Mouse (Mus musculus) CD4-positive, CD25-positive, alpha-beta regulatory T cell, adult 4 months (primary cell): Measurements from ENCODE around the gene Abcc10. TPM values are rescaled to one million over a fixed set of nuclear protein-coding genes. Genes with fewer than 3 reads are reported as not detected.

Experiments
- ATAC-seq: one replicate; pipeline ENCODE4 v1.8.0; 2017
- polyA plus RNA-seq, 2 experiments: library from polyadenylated mRNA; unstranded; fragments of 100-300 nt; shearing (Covaris generic); gene quantifications; one replicate each; pipeline ENCODE4 v1.2.1; 2017

Gene Abcc10
- polyA plus RNA-seq: 1 to 10 TPM; 3.0 to 4.3 TPM

DNA sequence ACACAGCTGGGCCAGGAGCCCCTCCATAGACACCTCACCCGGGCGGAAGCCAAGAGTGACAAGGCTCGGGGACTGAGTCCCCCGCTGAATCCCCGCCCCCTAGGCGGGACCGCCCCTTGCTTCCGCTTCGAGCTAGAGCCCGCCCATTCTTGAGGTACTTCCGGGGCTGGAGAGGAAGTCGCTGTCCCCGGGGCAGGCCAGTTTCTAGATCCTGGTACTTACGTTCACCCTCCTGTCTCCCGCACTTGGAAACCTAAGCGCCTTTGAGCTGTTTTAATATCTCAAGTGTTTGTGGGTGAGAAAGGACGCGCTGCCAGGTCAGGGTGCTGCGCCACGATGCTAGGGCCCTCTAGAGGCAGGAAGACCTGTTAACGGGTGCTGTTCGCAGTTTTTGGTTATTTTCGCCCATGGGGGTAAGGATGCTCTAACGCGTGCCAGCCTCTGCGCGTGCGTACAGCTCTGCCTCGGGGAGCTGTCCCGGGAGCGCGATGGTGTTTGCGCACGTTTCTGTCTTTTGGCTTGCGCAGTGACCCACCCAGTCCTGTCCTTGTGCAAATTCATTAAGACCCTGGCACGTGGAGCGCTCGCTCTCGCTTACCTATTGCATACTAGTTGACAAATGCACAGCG lies at the start of gene Abcc10:
Abcc10 (minus strand) TSS at position 447 of the 629 bp plus-strand sequence.
- ATAC-seq: peak; percentile 99

DNA sequence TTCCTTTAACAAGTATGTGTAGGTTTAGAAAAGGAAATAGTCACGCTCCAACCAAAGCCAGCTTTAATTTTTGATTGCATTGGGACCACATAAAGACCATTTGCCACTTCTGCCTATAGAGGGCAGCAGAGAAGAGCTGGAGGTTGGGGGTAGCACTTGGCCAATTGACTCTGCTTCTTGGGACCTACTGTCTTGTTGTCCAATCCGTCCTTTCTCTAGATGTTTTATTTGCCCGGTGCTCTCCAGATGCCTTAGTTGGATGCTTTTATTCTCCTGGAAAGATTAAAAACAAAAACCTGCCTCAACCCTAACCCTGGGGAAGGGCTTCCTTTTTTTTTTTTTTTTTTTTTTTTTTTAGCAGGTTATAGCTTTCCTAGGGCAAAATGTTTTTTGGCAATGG lies 43.6 kb upstream of the Abcc10 start:
- ATAC-seq: peak; percentile 71

DNA sequence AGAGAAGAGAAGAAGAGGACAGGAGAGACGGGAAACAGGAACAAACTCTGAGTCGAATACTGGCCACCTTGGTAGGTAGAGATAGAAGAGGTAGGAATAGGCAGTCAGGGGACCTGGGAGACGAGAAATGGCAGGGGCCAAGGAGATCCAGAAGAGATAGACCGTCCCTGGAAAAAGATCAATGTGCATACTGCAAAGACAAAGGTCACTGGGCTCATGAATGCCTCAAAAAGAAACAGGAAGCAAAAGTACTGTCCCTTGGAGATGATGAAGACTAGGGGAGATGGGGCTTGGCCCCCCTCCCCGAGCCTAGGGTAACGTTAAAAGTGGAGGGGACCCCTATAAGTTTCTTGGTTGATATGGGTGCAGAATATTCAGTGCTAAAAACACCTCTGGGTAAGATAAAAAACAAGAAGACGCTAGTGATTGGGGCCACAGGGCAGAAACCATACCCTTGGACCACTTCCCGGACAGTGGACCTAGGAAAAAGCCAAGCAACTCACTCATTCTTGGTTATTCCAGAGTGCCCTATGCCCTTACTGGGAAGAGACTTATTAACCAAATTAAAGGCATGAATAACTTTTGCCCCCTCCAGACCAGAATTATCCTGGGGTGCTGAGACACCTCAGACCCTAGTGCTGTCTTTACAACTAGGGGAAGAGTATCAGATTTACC lies 23.0 kb upstream of the Abcc10 start:
- ATAC-seq: no peak

DNA sequence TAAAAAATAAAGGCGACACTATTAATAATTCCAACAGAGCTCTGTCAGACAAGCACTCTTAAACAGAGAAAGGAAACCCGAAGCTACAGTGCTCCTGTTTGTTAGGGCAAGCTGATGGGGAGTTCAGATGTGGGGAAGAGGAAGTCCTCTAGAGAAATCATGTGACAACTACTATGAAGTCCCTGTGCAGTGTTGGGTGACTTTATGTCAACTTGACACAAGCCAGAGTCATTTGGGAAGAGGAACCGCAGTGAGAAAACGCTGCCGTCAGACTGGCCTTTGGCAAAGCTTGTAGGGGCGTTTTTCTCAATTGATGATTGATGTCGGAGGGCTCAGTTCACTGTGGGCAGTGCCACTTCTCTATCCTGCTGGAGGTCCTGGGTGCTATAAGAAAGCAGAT lies 13.1 kb upstream of the Abcc10 start:
- ATAC-seq: no peak

DNA sequence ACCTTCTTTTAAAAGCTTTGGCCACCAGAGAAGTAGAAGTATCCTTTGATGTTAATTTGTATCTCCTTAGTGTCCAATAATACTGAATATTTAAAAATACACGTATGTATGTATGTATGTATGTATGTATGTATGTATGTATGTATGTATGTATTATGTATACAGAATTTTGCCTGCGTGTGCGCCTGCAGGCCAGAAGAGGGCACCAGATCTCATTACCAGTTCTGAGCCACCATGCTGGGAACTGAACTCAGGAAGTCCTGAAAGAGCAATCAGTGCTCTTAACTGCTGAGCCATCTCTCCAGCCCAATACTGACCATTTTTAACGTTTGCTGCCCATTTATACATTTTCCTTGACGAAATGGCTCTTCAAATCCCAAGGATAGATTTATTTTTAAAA lies 8.3 kb upstream of the Abcc10 start:
- no peak for ATAC-seq

DNA sequence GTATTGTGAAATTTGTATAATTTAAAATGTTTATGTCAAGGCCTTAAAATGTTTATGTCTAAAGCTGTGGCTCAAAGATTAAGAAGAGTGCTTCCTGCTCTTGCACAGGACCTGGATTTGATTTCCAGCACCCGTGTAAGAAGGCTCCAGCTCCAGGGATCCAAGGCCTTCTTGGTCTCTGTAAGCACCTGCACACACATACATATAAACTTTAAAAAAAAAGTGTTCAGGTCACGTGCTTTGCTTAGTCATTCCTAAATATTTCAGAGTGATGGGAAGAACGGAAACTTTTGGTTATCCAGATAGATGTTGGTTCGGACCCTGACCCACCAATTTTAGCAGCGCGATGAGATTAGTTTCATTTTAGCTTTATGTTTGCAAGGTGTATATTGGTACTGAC lies 571 bp upstream of the Abcc10 start:
- ATAC-seq: no peak

DNA sequence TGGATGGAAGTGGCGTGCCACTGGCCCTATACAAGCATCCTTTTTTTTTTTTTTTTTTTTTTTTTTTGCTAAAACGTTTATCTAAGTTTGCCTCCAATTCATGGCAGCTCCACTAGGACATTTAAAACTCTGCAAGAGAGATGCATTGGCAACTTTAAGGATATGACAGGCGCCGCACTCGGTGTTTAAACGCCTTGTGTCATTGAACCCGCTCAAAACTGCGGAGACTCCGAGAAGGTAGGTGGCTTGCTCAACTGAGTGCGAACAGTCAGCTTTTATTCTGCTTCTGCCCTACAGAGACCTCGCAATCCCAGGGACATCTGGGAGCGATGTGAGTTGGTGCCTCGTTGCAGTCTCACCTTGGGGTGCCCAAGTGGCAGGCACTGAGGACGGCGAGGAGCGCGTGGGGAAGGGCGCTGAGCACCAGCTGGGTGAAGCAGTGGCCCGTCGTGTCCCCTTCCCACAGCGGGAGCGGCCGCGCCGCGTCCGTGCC lies 693 bp downstream of the Abcc10 start:
- ATAC-seq: no peak

DNA sequence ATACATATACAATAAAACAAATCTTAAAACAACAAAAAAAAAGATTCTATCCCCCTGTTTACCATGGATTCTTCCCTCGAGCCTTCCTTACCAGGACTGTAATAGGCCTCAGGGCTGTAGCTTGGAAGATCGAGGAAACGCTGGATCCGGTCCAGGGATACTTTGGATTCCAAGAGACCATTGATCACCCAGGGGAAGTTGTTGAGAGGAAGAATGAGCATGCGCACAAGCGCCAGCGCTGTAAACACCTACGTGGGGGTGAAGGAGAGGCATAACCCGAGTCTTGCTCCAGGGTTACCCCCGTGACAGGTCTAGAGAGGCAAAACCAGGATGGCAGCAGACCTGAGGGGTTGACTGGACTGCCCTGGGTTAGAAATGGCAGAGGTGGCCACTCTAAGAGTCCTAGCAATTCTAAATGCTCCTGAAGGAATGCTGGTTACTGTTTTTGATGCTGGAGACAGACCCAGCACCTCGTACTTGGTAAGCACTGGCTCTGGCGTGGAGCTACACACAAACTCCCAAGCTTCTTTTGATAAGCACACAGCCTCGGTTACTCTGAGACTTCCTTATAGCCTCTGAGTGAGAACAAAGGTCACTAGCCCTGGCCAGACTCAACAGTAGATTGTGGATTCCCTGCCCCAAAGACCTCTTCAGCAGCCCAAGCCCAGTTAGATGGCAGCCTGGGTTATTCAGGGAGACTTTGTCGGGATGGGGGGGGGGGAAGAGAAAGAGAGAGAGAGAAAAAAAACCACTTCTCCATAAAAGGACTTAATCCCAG lies 5.9 kb downstream of the Abcc10 start:
- ATAC-seq: no peak

DNA sequence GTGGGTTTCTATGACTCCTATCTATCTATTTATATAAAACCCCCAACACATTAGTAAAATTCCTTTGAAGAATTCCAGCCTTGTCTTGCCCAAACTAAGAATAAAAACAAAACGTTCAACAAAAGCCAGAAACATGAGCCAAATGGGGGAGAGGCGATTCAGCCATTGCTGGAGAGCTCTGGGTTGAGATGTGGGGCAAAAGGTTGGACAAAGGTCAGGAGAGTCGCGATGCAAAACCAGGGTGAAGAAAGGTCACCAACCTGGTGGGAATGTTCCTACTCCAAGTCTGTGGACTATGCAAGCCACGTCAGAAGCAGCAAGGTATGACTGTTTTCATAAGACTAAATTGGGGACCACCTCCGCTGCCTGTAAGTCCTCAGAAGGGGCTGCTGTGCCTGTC lies 7.7 kb downstream of the Abcc10 start:
- no peak for ATAC-seq

DNA sequence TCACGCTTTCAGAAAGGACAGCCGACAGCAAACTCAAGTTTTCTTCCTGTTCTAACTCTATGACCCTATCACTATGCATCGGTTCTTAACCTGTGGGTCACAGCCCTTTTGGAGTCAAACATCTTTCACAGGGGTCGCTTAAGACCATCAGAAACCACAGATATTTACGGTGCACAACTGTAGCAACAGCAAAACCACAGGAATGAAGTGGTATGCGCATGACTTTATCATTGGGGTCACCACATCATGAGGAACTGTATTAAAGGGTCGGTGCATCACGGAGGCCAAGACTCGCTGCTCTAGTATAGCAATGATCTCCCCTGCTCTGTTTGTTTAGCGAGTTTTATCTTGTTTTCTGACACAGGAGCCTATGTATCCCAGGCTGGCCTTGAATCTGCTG lies 12.3 kb downstream of the Abcc10 start:
- ATAC-seq: no peak

DNA sequence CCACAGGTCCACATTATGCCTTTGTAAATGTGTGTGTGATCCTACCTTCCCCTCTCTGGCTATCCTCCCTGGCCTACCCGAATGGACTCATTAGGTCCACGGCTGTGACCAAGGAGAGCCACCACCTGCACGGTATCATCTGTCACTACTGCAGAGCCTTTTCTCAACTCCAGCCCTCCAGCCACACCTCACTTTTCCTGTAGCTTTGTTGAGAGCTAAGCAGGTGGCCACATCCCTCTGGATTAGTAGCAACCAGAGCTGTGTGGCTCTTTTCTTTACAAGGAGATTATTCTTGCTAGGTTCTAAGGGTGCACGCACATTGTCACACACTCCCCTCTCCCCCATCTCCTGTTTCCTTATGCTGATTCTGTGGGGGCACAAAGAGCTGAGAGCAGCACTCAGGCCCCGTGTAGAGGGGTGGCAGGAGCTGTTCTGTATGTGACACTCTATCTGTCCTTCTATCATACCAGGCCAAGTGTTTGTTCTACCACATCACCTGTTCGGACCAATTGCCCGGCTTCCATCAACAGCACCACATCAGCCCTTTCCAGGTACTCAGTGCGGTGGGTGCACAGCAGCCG lies 14.9 kb downstream of the Abcc10 start:
- no peak for ATAC-seq

DNA sequence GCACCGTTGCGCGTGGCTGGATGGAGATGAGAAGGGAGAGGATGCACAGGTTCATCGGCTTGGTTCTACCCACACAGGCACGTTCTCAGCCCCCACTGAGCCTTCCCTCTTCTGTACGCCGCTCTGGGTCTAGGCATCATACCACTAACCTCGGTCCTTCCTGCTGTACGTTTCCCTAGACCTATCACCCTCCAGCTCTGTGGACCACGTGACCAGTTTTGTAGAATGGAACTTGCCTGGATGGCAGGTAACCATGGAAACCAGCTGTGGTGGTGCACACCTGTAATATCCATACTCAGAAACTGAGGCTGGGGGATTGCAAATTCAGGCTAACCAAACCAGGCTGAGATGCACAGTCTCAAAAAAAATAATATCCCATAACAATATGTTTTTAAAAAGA lies 17.6 kb downstream of the Abcc10 start:
- no peak for ATAC-seq

DNA sequence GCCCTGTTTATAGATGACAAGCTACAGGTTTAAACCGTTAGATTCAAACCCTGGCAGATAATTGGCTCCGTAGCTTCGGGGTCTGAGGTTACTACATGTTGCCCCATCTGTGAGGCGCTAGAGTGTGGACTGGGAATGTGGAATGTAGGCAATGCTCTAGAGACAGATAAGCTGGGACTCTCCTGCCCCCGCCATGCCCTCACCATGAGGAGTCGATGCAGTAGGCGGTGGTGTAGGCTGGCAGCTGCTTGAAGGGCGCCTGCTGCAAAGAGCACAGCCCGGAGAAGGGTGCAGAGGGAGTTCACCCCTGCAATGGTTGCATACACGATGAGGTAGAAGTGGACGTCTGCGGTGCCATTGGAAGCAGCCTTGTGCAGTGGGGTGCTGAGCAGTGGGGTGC lies 18.3 kb downstream of the Abcc10 start:
- ATAC-seq: no peak

DNA sequence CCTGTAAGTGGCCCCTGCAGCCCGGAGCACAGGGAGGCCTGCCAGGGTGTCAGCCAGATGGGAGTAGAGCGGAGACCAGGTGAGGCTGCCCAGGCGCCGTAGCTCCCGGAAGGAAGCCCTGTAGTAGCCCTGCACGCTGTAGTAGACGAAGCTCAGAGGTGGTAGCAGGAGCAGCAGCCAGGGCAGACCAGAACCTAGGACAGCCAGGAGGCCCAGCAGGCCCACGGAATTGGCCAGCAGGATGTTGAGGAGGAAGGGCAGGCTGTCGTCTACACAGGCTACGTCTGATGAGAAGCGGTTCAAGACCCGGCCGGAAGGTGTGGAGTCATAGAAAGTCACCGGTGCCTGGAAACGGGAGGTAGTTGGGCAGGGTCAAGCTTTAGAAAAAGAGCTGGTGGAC lies 21.2 kb downstream of the Abcc10 start:
- ATAC-seq: no peak

DNA sequence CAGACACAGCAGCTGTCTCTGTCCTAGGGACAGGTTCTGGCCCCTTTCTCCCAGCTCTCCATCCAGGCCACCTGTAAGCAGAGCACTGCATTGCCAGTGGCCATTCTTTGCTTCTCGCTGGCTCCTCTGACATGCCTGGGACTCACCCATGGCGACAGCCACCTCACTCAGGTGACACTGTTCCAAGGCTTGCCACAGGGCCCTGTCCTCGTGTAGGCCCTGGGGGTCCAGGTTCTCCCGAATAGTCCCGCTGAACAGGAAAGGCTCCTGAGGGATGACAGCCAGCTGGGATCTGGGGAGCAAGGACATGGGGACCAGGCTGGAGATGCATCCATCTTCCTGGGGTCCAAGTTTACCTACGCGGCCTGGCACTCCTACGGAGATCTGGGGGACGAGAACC lies 24.0 kb downstream of the Abcc10 start:
- no peak for ATAC-seq

DNA sequence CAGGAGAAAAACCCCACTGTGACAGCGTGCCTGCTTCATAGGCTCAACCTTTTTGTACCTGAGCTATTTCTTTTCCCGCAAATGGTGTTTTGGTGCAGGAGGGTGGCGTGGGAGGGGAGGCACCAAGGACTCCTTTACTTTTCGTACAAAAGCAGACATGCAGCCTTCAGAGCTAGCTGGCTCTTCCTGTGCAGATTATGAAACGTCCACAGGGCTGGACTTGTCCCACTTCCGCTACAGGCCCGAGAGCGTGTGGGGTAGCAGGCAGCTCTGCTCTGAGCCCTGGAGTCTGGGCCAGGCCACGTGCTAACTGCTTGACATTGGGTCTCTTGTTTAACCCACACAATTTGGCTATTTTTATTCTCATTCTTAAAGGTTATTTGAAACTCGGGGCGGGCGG lies 26.3 kb downstream of the Abcc10 start:
- no peak for ATAC-seq

DNA sequence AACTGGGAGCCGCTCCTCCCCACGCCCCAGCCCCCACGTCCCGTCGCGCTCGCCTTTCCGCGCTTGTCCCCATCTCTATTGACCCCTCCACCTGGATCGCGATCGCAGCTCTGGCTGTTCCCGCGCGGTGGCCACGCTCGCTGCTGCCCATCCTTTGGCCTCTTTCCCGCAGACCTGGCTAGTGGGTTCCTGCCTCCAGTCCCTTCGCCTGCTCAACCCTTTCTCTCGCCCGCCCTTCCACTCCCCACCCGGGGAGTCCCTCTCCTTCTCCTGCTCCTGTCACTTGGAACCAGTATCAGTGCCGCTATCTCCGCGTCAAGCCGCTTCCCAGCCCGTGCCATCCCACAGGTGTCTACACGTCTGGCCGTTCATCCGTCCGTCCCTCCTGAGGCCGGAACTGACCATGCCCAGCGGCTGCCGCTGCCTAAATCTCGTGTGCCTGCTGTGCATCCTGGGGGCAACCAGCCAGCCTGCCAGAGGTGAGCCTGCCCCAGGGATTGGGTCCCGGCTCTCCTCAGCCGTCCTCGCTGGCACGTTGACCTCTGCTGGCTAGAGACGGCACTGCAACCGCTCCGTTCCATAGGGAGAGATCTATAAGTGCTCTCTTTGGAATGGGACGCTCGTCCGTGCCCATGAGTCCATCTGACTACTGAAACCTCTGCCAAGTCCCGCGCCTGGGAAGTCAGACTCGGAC lies 29.8 kb downstream of the Abcc10 start:
- ATAC-seq: peak; percentile 89

DNA sequence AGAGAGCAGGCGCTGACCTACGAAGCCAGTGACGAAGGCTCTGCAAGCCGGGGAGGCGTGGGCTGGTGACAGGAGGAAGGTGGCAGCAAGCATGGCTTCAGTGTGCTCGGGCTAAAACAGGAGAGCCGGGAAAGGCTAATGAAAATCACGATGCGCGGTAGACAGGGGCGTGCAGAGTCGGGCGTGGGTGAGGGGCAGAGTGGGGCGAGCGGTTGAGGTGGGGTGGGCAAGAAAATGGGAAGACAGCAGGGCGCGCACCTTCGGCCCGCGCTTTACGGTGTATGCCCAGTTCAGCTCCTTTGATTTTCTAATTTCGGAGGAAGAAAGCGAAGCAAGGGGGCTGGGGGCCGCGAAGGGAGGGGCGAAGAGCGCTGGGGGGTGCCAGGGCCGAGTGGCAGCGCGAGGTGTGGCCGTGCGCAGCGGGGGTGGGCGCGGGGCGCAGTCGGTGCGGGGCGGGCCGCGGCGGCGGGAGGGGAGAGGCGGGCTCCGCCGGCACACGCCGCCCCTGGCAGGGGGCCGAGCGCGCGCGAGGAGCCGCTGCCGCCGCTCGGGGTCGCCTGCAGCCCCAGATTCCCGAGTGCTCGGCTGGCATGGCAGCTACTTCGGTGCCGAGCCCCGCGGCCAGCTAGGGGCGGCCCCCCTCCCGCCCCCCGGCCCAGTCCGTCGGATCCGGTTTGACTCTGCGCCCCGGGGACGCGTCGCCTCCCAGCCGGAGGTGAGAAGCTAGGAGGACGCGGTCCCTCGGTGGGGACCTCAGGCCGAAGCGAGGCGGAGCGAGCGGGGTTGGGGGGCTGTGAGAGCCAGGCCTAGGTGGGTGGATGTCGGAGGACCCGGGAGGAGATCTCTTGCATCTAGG lies 30.6 kb downstream of the Abcc10 start, which contains the start of gene Dlk2:
Dlk2 (plus strand) TSS at position 58 of the 856 bp plus-strand sequence.
- ATAC-seq: peak; percentile 42

DNA sequence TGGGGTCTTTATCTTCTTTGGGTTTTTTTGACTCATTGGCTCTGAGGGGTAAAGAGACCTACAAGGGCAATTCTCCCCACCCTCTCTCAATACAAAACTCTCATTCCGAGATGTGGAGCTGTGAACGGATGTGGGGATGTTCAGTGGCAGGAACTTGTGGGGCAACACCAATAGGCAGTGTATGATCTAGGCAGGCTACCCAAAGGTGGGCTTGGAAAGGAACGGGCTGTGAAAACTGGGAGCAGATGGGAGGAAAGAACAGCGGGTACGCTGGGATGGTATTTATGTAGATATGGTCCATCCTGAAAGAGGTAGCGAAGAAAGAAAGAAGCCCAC lies 31.2 kb downstream of the Abcc10 start:
- ATAC-seq: peak; percentile 24

DNA sequence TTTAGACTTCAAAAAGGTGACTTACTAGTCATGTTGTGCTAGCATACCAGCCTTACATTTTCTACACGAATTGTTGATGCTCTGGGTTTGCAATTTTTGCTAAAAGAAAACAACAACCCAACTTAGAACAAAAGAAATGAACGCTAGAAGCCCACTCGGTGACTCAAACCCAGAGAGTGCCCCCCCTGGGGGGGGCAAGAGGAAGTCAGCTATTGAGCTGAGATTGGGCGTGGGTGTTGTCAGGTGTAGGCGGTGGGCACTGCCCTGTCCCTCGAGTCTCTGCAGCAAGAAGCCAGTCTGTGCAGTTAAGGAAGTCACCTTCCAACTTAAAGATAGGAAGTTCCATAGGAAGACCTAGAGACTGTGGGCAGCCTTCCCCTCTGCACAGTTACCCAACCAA lies 31.6 kb downstream of the Abcc10 start:
- no peak for ATAC-seq

DNA sequence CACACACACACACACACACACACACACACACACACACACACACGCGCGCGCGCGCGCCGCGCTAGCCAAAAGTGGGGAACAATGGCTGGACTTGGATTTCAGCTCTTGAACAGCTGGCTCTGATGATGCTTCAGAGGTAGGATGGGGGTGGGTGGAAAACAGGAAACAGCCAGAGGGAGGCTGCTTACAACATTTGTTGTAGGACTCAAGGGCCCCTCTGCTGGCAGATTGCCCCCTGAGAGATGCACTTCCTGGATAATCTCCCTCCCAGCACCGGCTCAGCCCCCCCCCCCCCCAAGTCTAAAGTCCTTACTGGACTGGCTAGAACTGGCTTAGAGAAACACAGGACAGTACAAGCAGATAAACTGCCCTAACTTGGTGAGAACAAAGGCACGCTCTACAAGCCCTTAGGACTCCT lies 40.5 kb downstream of the Abcc10 start:
- no peak for ATAC-seq

DNA sequence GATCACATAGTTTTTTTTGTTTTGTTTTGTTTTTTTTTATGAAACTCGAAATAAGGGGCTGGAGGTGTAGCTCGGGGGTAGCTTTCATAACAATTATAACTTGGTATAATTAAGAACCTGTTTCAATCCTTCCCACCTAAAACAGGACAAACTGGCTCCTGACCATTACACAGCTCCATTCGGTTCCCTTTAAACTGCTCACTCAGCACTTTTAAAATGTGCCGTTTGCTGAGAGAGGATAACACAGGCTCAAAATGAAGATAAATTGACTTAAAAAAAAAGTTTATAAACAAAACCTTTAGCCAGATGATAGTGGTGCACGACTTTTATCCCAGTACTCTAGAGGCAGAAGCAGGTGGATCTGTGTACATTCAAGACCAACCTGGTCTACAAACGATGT lies 42.7 kb downstream of the Abcc10 start:
- ATAC-seq: no peak
